In genomic region chr4:130557852-130558251, GRCm38 (mm10) we compare ENCODE assay signal across 8 mouse cellular contexts. TPM values are rescaled to one million over a fixed set of nuclear protein-coding genes. Genes with fewer than 3 reads are reported as not detected.
DNase-seq lines count a peak whose midpoint lies in the region; ATAC-seq and TF ChIP-seq lines count a peak whose summit lies in the region.

No protein-coding gene starts in this region.

- TF ChIP-seq CTCF in layer of hippocampus, adult 2 months (conservative IDR thresholded peaks at IDR 0.05) = no peak

- WGBS in heart, embryonic 16.5 days = 51% methylated on average over 12 of the region's 12 CpGs
- WGBS in intestine, embryonic 15.5 days = 83% methylated on average over 12 of the region's 12 CpGs

- H3K4me1 ChIP-seq in heart, embryonic 16.5 days (ENCODE audit: control insufficient read depth, insufficient read depth, low read length) = peaks cover 3% of the 10 kb centered on the region; the same call in 1 of the 2 replicates
- peaks cover 26% of the 10 kb centered on the region for H3K4me1 ChIP-seq in intestine, embryonic 15.5 days (replicated peaks)

- H3K27me3 ChIP-seq in heart, embryonic 16.5 days (ENCODE audit: control insufficient read depth, insufficient read depth, low read length) = no peaks in the 10 kb centered on the region
- H3K27me3 ChIP-seq in intestine, embryonic 15.5 days (replicated peaks) = no peaks in the 10 kb centered on the region

- H3K36me3 ChIP-seq in heart, embryonic 16.5 days (ENCODE audit: control insufficient read depth, insufficient read depth) = no peaks in the 10 kb centered on the region
- H3K36me3 ChIP-seq in intestine, embryonic 15.5 days = no peaks in the 10 kb centered on the region

- ATAC-seq in cerebellum, adult (ENCODE audit: insufficient number of reproducible peaks, low FRiP score, low TSS enrichment) = peak; percentile 66
- ATAC-seq in heart, embryonic 16.5 days (replicated peaks; ENCODE audit: extremely low read depth, insufficient read depth, low FRiP score) = peak; percentile 38; the same call in 1 of the 2 replicates
- ATAC-seq in CD4-positive, CD25-positive, alpha-beta regulatory T cell, adult 4 months = no peak
- no peak for ATAC-seq in intestine, embryonic 15.5 days

- no peak overlapping the region; the same call in 1 of the 2 replicates for H3K4me3 ChIP-seq in layer of hippocampus, adult 2 months
- no peak overlapping the region for H3K4me3 ChIP-seq in heart, embryonic 16.5 days (ENCODE audit: low read length)
- no peak overlapping the region for H3K4me3 ChIP-seq in intestine, embryonic 15.5 days (replicated peaks)

- H3K27ac ChIP-seq in layer of hippocampus, adult 2 months = peak overlapping the region; percentile 71
- H3K27ac ChIP-seq in heart, embryonic 16.5 days (ENCODE audit: low read length) = no peak overlapping the region
- H3K27ac ChIP-seq in intestine, embryonic 15.5 days = no peak overlapping the region

- no peaks in the 10 kb centered on the region for H3K9me3 ChIP-seq in heart, embryonic 16.5 days (replicated peaks; ENCODE audit: control insufficient read depth, low read length)
- no peaks in the 10 kb centered on the region for H3K9me3 ChIP-seq in intestine, embryonic 15.5 days

- no peak overlapping the region for H3K9ac ChIP-seq in heart, embryonic 16.5 days (ENCODE audit: low read length)
- H3K9ac ChIP-seq in intestine, embryonic 15.5 days = no peak overlapping the region

- no peak for DNase-seq in layer of hippocampus, adult 2 months (ENCODE audit: low spot score in 2 of 2)
- DNase-seq in layer of hippocampus, postnatal 36 days = no peak
- DNase-seq in kidney, postnatal 36 days = peak; percentile 73 to 84
- DNase-seq in gastrocnemius, postnatal 10 days = no peak

- H3K4me2 ChIP-seq in heart, embryonic 16.5 days (ENCODE audit: low read depth, low read length) = no peak overlapping the region
- no peak overlapping the region for H3K4me2 ChIP-seq in intestine, embryonic 15.5 days (replicated peaks)

RNA-seq across cellular contexts. Expression of gene Nkain1, which starts 16.1 kb away (rescaled TPM):
- total RNA-seq in layer of hippocampus, adult 2 months (2021) = 10 to 100 TPM; 34.5 to 35.5 TPM
- total RNA-seq in layer of hippocampus, postnatal 36 days (2021) = 10 to 100 TPM; 37.4 to 39.2 TPM
- polyA plus RNA-seq in heart, embryonic 16.5 days (2015; fragmentation: Nextera tagmentation; extraction: Ambion mirVana) = 0.12 and 0.49 TPM in 2 replicates
- not detected for polyA plus RNA-seq in CD4-positive, CD25-positive, alpha-beta regulatory T cell, adult 4 months (2017; shearing (Covaris generic))
- 1.1 and 1.2 TPM in 2 replicates for polyA plus RNA-seq in intestine, embryonic 15.5 days (2015; fragmentation: Nextera tagmentation; extraction: Ambion mirVana)
- total RNA-seq in gastrocnemius, postnatal 10 days (2021) = 10 to 100 TPM; 14.3 to 15.8 TPM

Comparison
In these comparisons a context has a peak if more than half of its experiments do, and no peak if none do; other contexts are left out.
1. DNase-seq: peak in kidney, postnatal 36 days (2 of 2); none in layer of hippocampus, adult 2 months (0 of 2), layer of hippocampus, postnatal 36 days (0 of 2) and gastrocnemius, postnatal 10 days (single experiment).
2. ATAC-seq: peak in cerebellum, adult (single experiment) and heart, embryonic 16.5 days (single experiment); none in CD4-positive, CD25-positive, alpha-beta regulatory T cell, adult 4 months (single experiment) and intestine, embryonic 15.5 days (single experiment).